Mouse (Mus musculus): ENCODE measurements around the gene Cd177.
"Not testable (repeated sequence)": the region's sequence is repeated elsewhere in the genome, so short reads cannot be mapped to it uniquely, and the experiment has no call there.

DNA sequence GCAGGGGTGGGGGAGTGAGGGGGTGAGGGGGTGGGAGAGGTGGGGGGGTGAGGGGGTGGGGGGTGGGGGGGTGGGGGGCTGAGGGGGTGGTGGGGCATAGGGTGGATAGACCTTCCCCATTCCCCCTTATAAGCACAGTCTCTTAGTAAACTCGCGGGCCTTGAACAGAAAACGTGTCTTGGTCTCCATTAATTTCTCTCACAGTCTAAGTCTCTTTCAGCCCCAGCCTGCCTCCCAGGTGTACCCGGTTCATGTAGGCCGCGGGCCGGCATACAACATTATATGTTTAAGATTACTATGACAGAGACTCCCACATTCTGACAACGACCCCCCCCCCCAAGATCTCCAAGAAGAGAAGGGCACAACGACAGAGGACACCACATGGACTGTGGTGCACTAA is 57.3 kb downstream of the Cd177 start:
- not testable (repeated sequence) for TF ChIP-seq CTCF (IDR thresholded peaks at IDR 0.05; ENCODE audit: low read depth, low read length); POLR2AphosphoS5 (IDR thresholded peaks at IDR 0.05; ENCODE audit: insufficient replicate concordance, low read depth, low read length); TAL1 (conservative IDR thresholded peaks at IDR 0.05; ENCODE audit: low read depth, low read length); GATA1 (IDR thresholded peaks at IDR 0.05; ENCODE audit: borderline replicate concordance, low read length)

Data from G1E (cell line).